Mouse (Mus musculus) layer of hippocampus, adult 11-12 months (tissue): ENCODE measurements around the gene Cog6.
A peak's percentile ranks its signal among the peaks of the same experiment; 100 is the strongest.

ENCODE experiments used
- DNase-seq: peaks from one replicate; pipeline ENCODE4 v3.0.0; 2022; ENCODE audit warnings: low spot score

Gene Cog6

GRCm38 (mm10) chr3:53016436-53017340, at the start of gene Cog6:
Gene Cog6, minus strand, starts transcription at chr3:53017237.
- peak; percentile 87 for DNase-seq

- DNase-seq: no peak
These were observed 49.0 kb upstream of the Cog6 start for GRCm38 (mm10) chr3:53066095-53066372.

GRCm38 (mm10) chr3:53065267-53066094, 48.4 kb upstream of the Cog6 start:
- no peak for DNase-seq

GRCm38 (mm10) chr3:53063423-53064147, 46.5 kb upstream of the Cog6 start:
- no peak for DNase-seq

GRCm38 (mm10) chr3:53059959-53060358, 42.9 kb upstream of the Cog6 start:
- DNase-seq: no peak

- DNase-seq: no peak
These were observed 39.4 kb upstream of the Cog6 start for GRCm38 (mm10) chr3:53056430-53056829.

GRCm38 (mm10) chr3:53052385-53052784, 35.3 kb upstream of the Cog6 start:
- no peak for DNase-seq

- no peak for DNase-seq
These were observed 29.3 kb upstream of the Cog6 start for GRCm38 (mm10) chr3:53046371-53046770.

- DNase-seq: no peak
These were observed 28.7 kb upstream of the Cog6 start for GRCm38 (mm10) chr3:53045697-53046096.

GRCm38 (mm10) chr3:53044682-53045299, 27.8 kb upstream of the Cog6 start:
- DNase-seq: no peak

GRCm38 (mm10) chr3:53044238-53044637, 27.2 kb upstream of the Cog6 start:
- no peak for DNase-seq

GRCm38 (mm10) chr3:53043206-53043780, 26.3 kb upstream of the Cog6 start:
- DNase-seq: no peak

- DNase-seq: no peak
These were observed 25.2 kb upstream of the Cog6 start for GRCm38 (mm10) chr3:53042240-53042567.

- peak; percentile 43 for DNase-seq
These were observed 24.6 kb upstream of the Cog6 start, which contains the start of gene Lhfp for GRCm38 (mm10) chr3:53041411-53042239. Gene Lhfp, plus strand, starts transcription at chr3:53041528.

- no peak for DNase-seq
These were observed 23.8 kb upstream of the Cog6 start for GRCm38 (mm10) chr3:53040593-53041410.

- DNase-seq: no peak
These were observed 22.7 kb upstream of the Cog6 start for GRCm38 (mm10) chr3:53039746-53040145.

GRCm38 (mm10) chr3:53038913-53039312, 21.9 kb upstream of the Cog6 start:
- no peak for DNase-seq

- DNase-seq: no peak
These were observed 19.9 kb upstream of the Cog6 start for GRCm38 (mm10) chr3:53036941-53037340.

GRCm38 (mm10) chr3:53036076-53036475, 19.0 kb upstream of the Cog6 start:
- DNase-seq: no peak

- DNase-seq: no peak
These were observed 16.4 kb upstream of the Cog6 start for GRCm38 (mm10) chr3:53033448-53033847.
